Mouse (Mus musculus) testis, adult 2 months (tissue): ENCODE measurements around the gene Tubgcp3.

Experiments used
- CTCF ChIP-seq: fragments of 200-500 bp; IDR thresholded peaks from 2 replicates; pipeline ENCODE4 v1.5.1; 2012; ENCODE audit warnings: low read depth, mild to moderate bottlenecking, inconsistent platforms, low read length, moderate library complexity; ENCODE audit not compliant: control insufficient read depth, insufficient read depth, insufficient replicate concordance
- POLR2A ChIP-seq: fragments of 200-500 bp; IDR thresholded peaks from 2 replicates; pipeline ENCODE4 v1.6.1; 2012; ENCODE audit warnings: low read depth, mild to moderate bottlenecking, inconsistent platforms, low read length, moderate library complexity; ENCODE audit not compliant: control insufficient read depth

GRCm38 (mm10) chr8:12608810-12609209, 63.2 kb downstream of the Tubgcp3 start:
- TF ChIP-seq POLR2A (no peak), CTCF (no peak)
